Mouse (Mus musculus) CH12.LX (cell line): ENCODE measurements at regions not wholly inside any gene's neighbourhood (a gene's known extent, or its start where the extent isn't known, plus 50 kb on each side); places are given as distances from the start of the nearest gene placed in this dataset.

Experiments used
- DNase-seq: peaks from one replicate; pipeline ENCODE4 v3.0.0-alpha.2; 2013; ENCODE audit errors: extremely low read depth
- H3K27ac ChIP-seq: 2 replicates; pipeline ENCODE4 v1.5.1; 2012; ENCODE audit warnings: low read depth, mild to moderate bottlenecking, control low read depth, moderate library complexity; ENCODE audit not compliant: insufficient read depth
- H3K27me3 ChIP-seq: replicated peaks from 2 replicates; pipeline ENCODE3; 2012; ENCODE audit warnings: inconsistent platforms
- H3K36me3 ChIP-seq, 2 experiments: replicated peaks in 1 of 2; 2 replicates each; pipeline versions ENCODE3 to v1.6.1; 2012; ENCODE audit warnings: inconsistent platforms in 1 of 2, low read length in 1 of 2, mild to moderate bottlenecking in 1 of 2, mixed read lengths in 1 of 2, moderate library complexity in 1 of 2; ENCODE audit not compliant: control insufficient read depth in 1 of 2, insufficient read depth in 1 of 2
- H3K4me1 ChIP-seq, 2 experiments: 2 replicates each; pipeline ENCODE4 v1.6.1; 2012; ENCODE audit warnings: inconsistent platforms in 1 of 2, moderate library complexity in 1 of 2; ENCODE audit not compliant: insufficient read depth in 2 of 2, control insufficient read depth in 1 of 2
- H3K4me2 ChIP-seq: 2 replicates; pipeline ENCODE4 v1.6.1; 2012; ENCODE audit warnings: low read depth, mild to moderate bottlenecking, control low read depth; ENCODE audit not compliant: poor library complexity, insufficient read depth, severe bottlenecking
- H3K4me3 ChIP-seq, 3 experiments: fragments of 150-350 bp in 1 of 3; sonication (generic) in 1 of 3; replicated peaks in 1 of 3; 2 replicates each; pipeline versions ENCODE3 to v1.5.1; 2011 to 2012; ENCODE audit warnings: low read depth in 2 of 3, low read length in 2 of 3, mild to moderate bottlenecking in 2 of 3, moderate library complexity in 2 of 3, control low read depth in 1 of 3, improper control_type of control experiment in 1 of 3, inconsistent platforms in 1 of 3, mixed read lengths in 1 of 3; ENCODE audit not compliant: poor library complexity in 1 of 3
- H3K79me2 ChIP-seq: replicated peaks from 2 replicates; pipeline ENCODE4 v1.6.1; 2012; ENCODE audit warnings: mild to moderate bottlenecking, moderate library complexity; ENCODE audit not compliant: control insufficient read depth, poor library complexity, insufficient read depth, severe bottlenecking; ENCODE audit errors: extremely low read depth
- H3K9ac ChIP-seq: 2 replicates; pipeline ENCODE4 v1.6.1; 2012; ENCODE audit warnings: low read depth, mild to moderate bottlenecking, control low read depth, moderate library complexity; ENCODE audit not compliant: insufficient read depth
- H3K9me3 ChIP-seq: replicated peaks from 2 replicates; pipeline ENCODE3; 2012; ENCODE audit warnings: low read length, inconsistent platforms, mixed read lengths
- BHLHE40 ChIP-seq: IDR thresholded peaks from 2 replicates; pipeline ENCODE4 v1.6.1; 2011; ENCODE audit warnings: mild to moderate bottlenecking, low read depth, low read length, improper control_type of control experiment
- CHD1 ChIP-seq: IDR thresholded peaks from 2 replicates; pipeline ENCODE4 v1.6.1; 2012; ENCODE audit warnings: low read depth, low read length, improper control_type of control experiment, inconsistent platforms
- CTCF ChIP-seq, 2 experiments: IDR thresholded peaks in 1 of 2; conservative IDR thresholded peaks in 1 of 2; 2 replicates each; pipeline ENCODE4 v1.5.1; 2011 to 2012; ENCODE audit warnings: low read depth in 2 of 2, low read length in 2 of 2, improper control_type of control experiment in 1 of 2, inconsistent platforms in 1 of 2, mild to moderate bottlenecking in 1 of 2, moderate library complexity in 1 of 2
- E2F4 ChIP-seq: IDR thresholded peaks from 2 replicates; pipeline ENCODE4 v1.6.1; 2011; ENCODE audit warnings: low read depth, low read length, improper control_type of control experiment; ENCODE audit not compliant: insufficient replicate concordance
- EP300 ChIP-seq: IDR thresholded peaks from 2 replicates; pipeline ENCODE4 v1.6.1; 2011; ENCODE audit warnings: low read length, improper control_type of control experiment
- ETS1 ChIP-seq: conservative IDR thresholded peaks from 2 replicates; pipeline ENCODE4 v1.6.1; 2012; ENCODE audit warnings: low read depth, mild to moderate bottlenecking, inconsistent platforms, low read length, improper control_type of control experiment, moderate library complexity
- HCFC1 ChIP-seq: IDR thresholded peaks from 2 replicates; pipeline ENCODE4 v1.6.1; 2012; ENCODE audit warnings: low read depth, mild to moderate bottlenecking, inconsistent platforms, low read length, improper control_type of control experiment
- IRF4 ChIP-seq: IDR thresholded peaks from 2 replicates; pipeline ENCODE4 v1.6.1; 2014; ENCODE audit warnings: low read depth, mild to moderate bottlenecking, inconsistent platforms, low read length, improper control_type of control experiment
- JUN ChIP-seq: IDR thresholded peaks from 2 replicates; pipeline ENCODE4 v1.6.1; 2011; ENCODE audit warnings: low read depth, mild to moderate bottlenecking, low read length, improper control_type of control experiment, moderate library complexity; ENCODE audit not compliant: insufficient read depth
- JUND ChIP-seq: conservative IDR thresholded peaks from 2 replicates; pipeline ENCODE4 v1.6.1; 2011; ENCODE audit warnings: low read depth, low read length, improper control_type of control experiment
- KAT2A ChIP-seq: IDR thresholded peaks from 2 replicates; pipeline ENCODE4 v1.6.1; 2012; ENCODE audit warnings: low read length, improper control_type of control experiment, inconsistent platforms; ENCODE audit not compliant: insufficient replicate concordance
- MAX ChIP-seq: IDR thresholded peaks from 2 replicates; pipeline ENCODE4 v1.6.1; 2011; ENCODE audit warnings: low read length, improper control_type of control experiment
- MAZ ChIP-seq: IDR thresholded peaks from 2 replicates; pipeline ENCODE4 v1.6.1; 2012; ENCODE audit warnings: low read depth, mild to moderate bottlenecking, inconsistent platforms, low read length, improper control_type of control experiment, moderate library complexity
- MEF2A ChIP-seq: IDR thresholded peaks from 2 replicates; pipeline ENCODE4 v1.6.1; 2014; ENCODE audit warnings: low read depth, mild to moderate bottlenecking, inconsistent platforms, low read length, improper control_type of control experiment, borderline replicate concordance
- MYC ChIP-seq: IDR thresholded peaks from 2 replicates; pipeline ENCODE4 v1.6.1; 2011; ENCODE audit warnings: low read depth, mild to moderate bottlenecking, improper control_type of control experiment, low read length
- NELFE ChIP-seq: IDR thresholded peaks from 2 replicates; pipeline ENCODE4 v1.6.1; 2011; ENCODE audit warnings: low read depth, low read length, improper control_type of control experiment
- POLR2A ChIP-seq: IDR thresholded peaks from 2 replicates; pipeline ENCODE4 v1.6.1; 2011; ENCODE audit warnings: low read depth, mild to moderate bottlenecking, improper control_type of control experiment, low read length
- POLR2AphosphoS2 ChIP-seq: IDR thresholded peaks from 2 replicates; pipeline ENCODE4 v1.6.1; 2011; ENCODE audit warnings: low read depth, low read length, improper control_type of control experiment
- RAD21 ChIP-seq: IDR thresholded peaks from 2 replicates; pipeline ENCODE4 v1.6.1; 2011; ENCODE audit warnings: low read depth, mild to moderate bottlenecking, low read length, improper control_type of control experiment, moderate library complexity
- SIN3A ChIP-seq: IDR thresholded peaks from 2 replicates; pipeline ENCODE4 v1.6.1; 2012; ENCODE audit warnings: low read length, improper control_type of control experiment, inconsistent platforms
- SMC3 ChIP-seq: IDR thresholded peaks from 2 replicates; pipeline ENCODE4 v1.6.1; 2011; ENCODE audit warnings: low read depth, low read length, improper control_type of control experiment
- TCF12 ChIP-seq: IDR thresholded peaks from 2 replicates; pipeline ENCODE4 v1.6.1; 2014; ENCODE audit warnings: low read depth, mild to moderate bottlenecking, inconsistent platforms, low read length, improper control_type of control experiment
- UBTF ChIP-seq: IDR thresholded peaks from 2 replicates; pipeline ENCODE4 v1.6.1; 2012; ENCODE audit warnings: low read depth, mild to moderate bottlenecking, inconsistent platforms, low read length, improper control_type of control experiment, moderate library complexity
- USF1 ChIP-seq: IDR thresholded peaks from 2 replicates; pipeline ENCODE4 v1.6.1; 2014; ENCODE audit warnings: low read depth, mild to moderate bottlenecking, inconsistent platforms, low read length, improper control_type of control experiment
- ZMIZ1 ChIP-seq: IDR thresholded peaks from 2 replicates; pipeline ENCODE4 v1.6.1; 2012; ENCODE audit warnings: low read depth, mild to moderate bottlenecking, inconsistent platforms, low read length, improper control_type of control experiment
- ZNF384 ChIP-seq: IDR thresholded peaks from 2 replicates; pipeline ENCODE4 v1.6.1; 2012; ENCODE audit warnings: low read depth, low read length, improper control_type of control experiment, inconsistent platforms
- dilution Hi-C: fragments of 300-500 bp; cut with MboI; formaldehyde crosslinking; loops from 2 replicates; pipeline ENCODE4 v1.14.3; 2020; ENCODE audit warnings: low sequenced_read_pairs; ENCODE audit not compliant: extremely low pct_unique_long_range_greater_than_20kb, extremely low pct_ligation_motif_present
- in situ Hi-C: fragments of 300-500 bp; cut with MboI; formaldehyde crosslinking; loops from 3 replicates; pipeline ENCODE4 v1.14.3; 2019; ENCODE audit warnings: low sequenced_read_pairs, low pct_ligation_motif_present, low pct_unique_long_range_greater_than_20kb, mixed read lengths

DNA sequence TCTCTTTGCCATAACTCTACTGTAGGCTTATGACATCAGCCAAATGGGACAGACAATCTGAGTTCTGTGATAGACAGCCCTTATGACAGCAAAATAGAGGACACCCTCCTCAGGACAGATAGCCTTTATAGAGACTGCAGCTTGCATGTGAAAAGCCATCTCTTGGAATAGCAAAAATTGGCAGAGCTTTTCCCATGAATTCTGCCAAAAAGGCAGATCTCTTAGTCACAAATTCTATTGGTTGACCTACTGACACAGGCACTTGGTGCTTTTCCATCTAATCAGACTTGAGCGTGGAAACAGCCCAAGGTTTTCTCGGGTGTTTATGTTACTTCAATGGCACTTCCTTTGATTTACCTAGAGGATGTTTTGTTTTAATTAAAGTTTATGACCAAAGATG, 120.8 kb upstream of the Dph6 start:
- Histone ChIP-seq H3K79me2 (no peaks in the 10 kb centered on the region), H3K36me3 (no peaks in the 10 kb centered on the region), H3K4me1 (no peaks in the 10 kb centered on the region), H3K4me3 (no peak overlapping the region), H3K27me3 (no peaks in the 10 kb centered on the region), H3K9ac (no peak overlapping the region), H3K4me2 (no peak overlapping the region), H3K27ac (no peak overlapping the region), H3K9me3 (no peaks in the 10 kb centered on the region)
- DNase-seq, result no peak
- in situ Hi-C loops, result no loop called here
- dilution Hi-C loops, result no loop called here
- no peak for TF ChIP-seq HCFC1
- TF ChIP-seq BHLHE40, result no peak
- TF ChIP-seq CTCF (conservative IDR thresholded peaks at IDR 0.05 in 1 of 2, IDR thresholded peaks at IDR 0.05 in 1 of 2; ENCODE audit: low read depth in 2 of 2, low read length in 2 of 2), result no peak
- no peak for TF ChIP-seq UBTF
- TF ChIP-seq E2F4, result no peak
- TF ChIP-seq ZMIZ1, result no peak
- TF ChIP-seq NELFE, result no peak
- TF ChIP-seq SIN3A, result no peak
- TF ChIP-seq ZNF384, result no peak
- no peak for TF ChIP-seq MEF2A
- TF ChIP-seq JUN, result no peak
- TF ChIP-seq IRF4, result no peak
- no peak for TF ChIP-seq TCF12
- TF ChIP-seq CHD1, result no peak
- TF ChIP-seq EP300, result no peak

- Histone ChIP-seq H3K9ac (no peak overlapping the region), H3K27me3 (no peaks in the 10 kb centered on the region), H3K79me2 (no peaks in the 10 kb centered on the region), H3K9me3 (no peaks in the 10 kb centered on the region), H3K27ac (no peak overlapping the region), H3K4me2 (no peak overlapping the region), H3K4me1 (no peaks in the 10 kb centered on the region), H3K4me3 (no peak overlapping the region), H3K36me3 (no peaks in the 10 kb centered on the region)
- in situ Hi-C loops (no loop called here), dilution Hi-C loops (no loop called here)
- DNase-seq, result no peak
- TF ChIP-seq RAD21 (no peak), JUND (no peak), MAZ (no peak), E2F4 (no peak), POLR2A (no peak), BHLHE40 (no peak), MYC (no peak), EP300 (no peak), TCF12 (no peak), SMC3 (no peak), MAX (no peak), KAT2A (no peak), POLR2AphosphoS2 (no peak), MEF2A (no peak), ETS1 (no peak), ZNF384 (no peak), USF1 (no peak), UBTF (no peak), CTCF (conservative IDR thresholded peaks at IDR 0.05 in 1 of 2, IDR thresholded peaks at IDR 0.05 in 1 of 2; ENCODE audit: low read depth in 2 of 2, low read length in 2 of 2) (no peak)
- TF ChIP-seq, all 38 proteins: peak for 0
These were observed 121.4 kb upstream of the Dph6 start for GRCm38 (mm10) chr2:114776176-114776575.
